Mouse (Mus musculus) neural tube, embryonic 11.5 days (tissue): ENCODE data around the gene Cdk8. TPM values are rescaled to one million over a fixed set of nuclear protein-coding genes. Genes with fewer than 3 reads are reported as not detected.
A peak's percentile ranks its signal among the peaks of the same experiment; 100 is the strongest.

Experiments
- ATAC-seq: fragments of 200-750 bp; cut with Nextera tagmentation; 2 replicates; pipeline ENCODE4 v1.8.0; 2017; ENCODE audit warnings: moderate number of reproducible peaks, mild to moderate bottlenecking, moderate TSS enrichment, moderate library complexity; ENCODE audit not compliant: insufficient read depth, low FRiP score, low TSS enrichment
- DNase-seq: peaks from one replicate; pipeline ENCODE4 v3.0.0-alpha.2; 2015; ENCODE audit warnings: low spot score
- H3K27ac ChIP-seq: fragments of 300-500 bp; sonication (generic); 2 replicates; pipeline ENCODE4 v1.5.1; 2014; ENCODE audit warnings: low read depth, mild to moderate bottlenecking, low read length
- H3K27me3 ChIP-seq: fragments of 300-500 bp; sonication (generic); 2 replicates; pipeline ENCODE4 v1.6.1; 2014; ENCODE audit warnings: mild to moderate bottlenecking, low read length, mixed read lengths; ENCODE audit not compliant: control insufficient read depth, insufficient read depth
- H3K36me3 ChIP-seq: fragments of 300-500 bp; sonication (generic); 2 replicates; pipeline ENCODE4 v1.6.1; 2014; ENCODE audit warnings: mild to moderate bottlenecking, low read length, moderate library complexity, mixed read lengths; ENCODE audit not compliant: control insufficient read depth, insufficient read depth
- H3K4me1 ChIP-seq: fragments of 300-500 bp; sonication (generic); 2 replicates; pipeline ENCODE4 v1.6.1; 2014; ENCODE audit warnings: low read length, mixed read lengths; ENCODE audit not compliant: control insufficient read depth, insufficient read depth
- H3K4me2 ChIP-seq: fragments of 300-500 bp; sonication (generic); 2 replicates; pipeline ENCODE4 v1.6.1; 2014; ENCODE audit warnings: low read depth, mild to moderate bottlenecking, moderate library complexity
- H3K4me3 ChIP-seq: fragments of 300-500 bp; sonication (generic); 2 replicates; pipeline ENCODE4 v1.5.1; 2014; ENCODE audit warnings: low read depth, low read length
- H3K9ac ChIP-seq: fragments of 300-500 bp; sonication (generic); 2 replicates; pipeline ENCODE4 v1.6.1; 2014; ENCODE audit warnings: mild to moderate bottlenecking, low read length
- H3K9me3 ChIP-seq: fragments of 300-500 bp; sonication (generic); 2 replicates; pipeline ENCODE4 v1.6.1; 2016; ENCODE audit warnings: low read length; ENCODE audit not compliant: control insufficient read depth
- WGBS: fragments of 180-500 bp; shearing (Covaris S2); extraction: QIAGEN DNeasy Blood & Tissue Kit; methylation state at CpG from one replicate; pipeline ENCODE4 v1.1.7; 2014; 5-methylcytosine and 5-hydroxymethylcytosine counted together
- polyA plus RNA-seq: library from polyadenylated mRNA; unstranded; fragments of >200 nt; fragmentation: Nextera tagmentation; extraction: Ambion mirVana; gene quantifications from 2 replicates; pipeline ENCODE4 v1.2.1, GENCODE M21; 2014

Cdk8 gene
- polyA plus RNA-seq, 1 experiment from 2014 or later, result 36.0 TPM

DNA sequence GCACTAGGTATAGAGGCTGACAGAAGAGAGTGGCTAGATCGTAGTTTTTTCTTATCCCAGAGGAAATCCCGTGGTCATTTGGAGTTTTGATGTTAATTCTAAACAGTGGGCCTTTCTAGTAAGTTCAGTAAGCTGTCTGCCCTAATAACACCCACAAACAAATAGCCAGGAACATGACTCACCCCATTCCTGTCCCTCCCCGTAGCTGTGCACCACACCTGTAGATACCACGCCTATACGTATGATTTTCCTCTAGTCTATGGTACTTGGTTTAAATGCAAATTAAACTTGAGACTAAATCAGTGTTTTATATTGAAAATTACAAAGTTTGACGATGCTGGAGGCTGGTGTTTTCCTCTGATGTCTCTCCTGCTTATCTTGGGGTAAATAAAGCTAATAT lies 83.5 kb downstream of the Cdk8 start:
- Histone ChIP-seq H3K4me3 (no peak overlapping the region), H3K36me3 (no peaks in the 10 kb centered on the region), H3K27ac (peak overlapping the region; percentile 36; the same call in 1 of the 2 replicates), H3K9ac (no peak overlapping the region), H3K27me3 (no peaks in the 10 kb centered on the region), H3K9me3 (no peaks in the 10 kb centered on the region), H3K4me1 (peaks cover 11% of the 10 kb centered on the region; the same call in 1 of the 2 replicates), H3K4me2 (no peak overlapping the region)
- ATAC-seq (no peak), DNase-seq (no peak)
- WGBS, result 92% methylated on average over 6 of the region's 6 CpGs

DNA sequence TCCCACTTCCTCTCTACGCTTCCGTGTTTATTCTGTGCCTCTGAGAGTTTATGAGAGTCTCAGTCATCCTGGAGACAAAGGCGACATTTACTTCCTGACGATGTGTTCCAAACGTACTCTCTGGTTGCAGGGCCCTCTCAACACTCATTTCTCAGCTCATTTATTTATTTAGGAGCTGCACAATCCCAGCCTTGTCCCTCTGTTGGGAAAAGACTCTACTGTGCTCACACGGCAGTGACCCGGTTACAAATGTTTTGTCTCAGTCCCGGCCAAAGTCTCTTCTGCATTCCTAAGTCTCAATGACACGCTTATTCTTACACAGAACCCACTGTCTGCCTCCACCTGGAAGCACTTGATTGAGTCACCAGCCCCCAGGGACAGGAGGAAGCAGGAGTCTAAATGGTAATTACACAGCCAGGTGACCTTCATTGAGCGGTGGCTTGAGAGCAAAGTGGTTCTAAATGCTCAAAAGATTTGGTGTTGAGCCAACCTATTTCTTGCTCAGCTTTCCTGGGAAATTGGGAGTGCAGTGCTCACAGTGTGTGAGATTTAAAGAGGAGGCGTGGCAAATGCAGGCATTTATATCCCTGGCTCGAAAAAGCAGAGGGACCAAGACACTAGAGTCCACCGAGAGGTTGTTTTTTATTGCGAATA lies 84.4 kb downstream of the Cdk8 start:
- Histone ChIP-seq H3K4me2 (no peak overlapping the region), H3K36me3 (no peaks in the 10 kb centered on the region), H3K27me3 (no peaks in the 10 kb centered on the region), H3K4me3 (no peak overlapping the region), H3K4me1 (peaks cover 11% of the 10 kb centered on the region; the same call in 1 of the 2 replicates), H3K9me3 (no peaks in the 10 kb centered on the region), H3K27ac (peak overlapping the region; percentile 36; the same call in 1 of the 2 replicates), H3K9ac (no peak overlapping the region)
- ATAC-seq (peak; percentile 29; the same call in 1 of the 2 replicates), DNase-seq (peak; percentile 47)
- 25% methylated on average over 14 of the region's 14 CpGs for WGBS

DNA sequence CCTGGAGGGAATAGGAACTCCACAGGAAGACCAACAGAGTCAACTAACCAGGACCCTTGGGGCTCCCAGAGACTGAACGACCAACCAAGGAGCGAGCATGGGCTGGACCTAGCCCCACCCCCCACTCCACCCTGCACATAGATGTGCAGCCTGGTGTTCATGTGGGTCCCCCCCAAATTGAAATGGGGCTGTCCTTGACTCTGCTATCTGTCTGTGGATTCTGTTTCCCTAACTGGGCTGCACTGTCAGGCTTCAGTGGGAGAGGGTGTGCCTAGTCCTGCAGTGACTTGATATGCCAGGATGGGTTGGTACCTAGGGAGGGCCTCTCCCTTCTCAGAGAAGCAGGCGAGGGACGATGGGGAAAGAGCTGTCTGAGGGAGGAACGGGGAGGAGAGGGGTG lies 85.3 kb downstream of the Cdk8 start:
- Histone ChIP-seq H3K4me3 (no peak overlapping the region), H3K4me1 (peaks cover 11% of the 10 kb centered on the region; the same call in 1 of the 2 replicates), H3K27me3 (no peaks in the 10 kb centered on the region), H3K36me3 (no peaks in the 10 kb centered on the region), H3K27ac (no peak overlapping the region), H3K9ac (no peak overlapping the region), H3K4me2 (no peak overlapping the region), H3K9me3 (no peaks in the 10 kb centered on the region)
- 81% methylated on average over 5 of the region's 5 CpGs for WGBS
- DNase-seq (no peak), ATAC-seq (no peak; the same call in 1 of the 2 replicates)

DNA sequence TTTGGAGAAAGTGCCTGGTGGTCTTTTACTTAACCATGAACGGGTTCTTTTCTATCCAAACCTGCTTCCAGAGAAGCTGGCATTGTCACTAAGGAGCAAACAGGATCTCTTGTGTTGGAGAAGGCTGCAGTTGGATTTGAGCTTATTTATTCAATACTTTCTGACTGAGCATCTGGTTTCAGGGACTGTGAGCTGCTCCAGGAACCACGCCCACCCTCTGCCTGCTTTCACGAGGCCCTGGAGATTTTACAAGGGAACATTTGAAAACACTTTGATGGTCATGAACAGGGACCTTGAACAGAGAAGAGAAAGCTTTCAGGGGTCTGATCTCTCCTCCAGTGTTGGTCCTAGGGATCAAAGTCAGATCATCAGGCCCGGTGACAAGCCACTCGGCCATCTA lies 87.0 kb downstream of the Cdk8 start:
- no peak for ATAC-seq
- Histone ChIP-seq H3K27me3 (no peaks in the 10 kb centered on the region), H3K4me2 (no peak overlapping the region), H3K4me1 (peaks cover 11% of the 10 kb centered on the region; the same call in 1 of the 2 replicates), H3K4me3 (no peak overlapping the region), H3K9me3 (no peaks in the 10 kb centered on the region), H3K36me3 (no peaks in the 10 kb centered on the region), H3K27ac (no peak overlapping the region), H3K9ac (no peak overlapping the region)
- 67% methylated on average over 5 of the region's 5 CpGs for WGBS
- no peak for DNase-seq

DNA sequence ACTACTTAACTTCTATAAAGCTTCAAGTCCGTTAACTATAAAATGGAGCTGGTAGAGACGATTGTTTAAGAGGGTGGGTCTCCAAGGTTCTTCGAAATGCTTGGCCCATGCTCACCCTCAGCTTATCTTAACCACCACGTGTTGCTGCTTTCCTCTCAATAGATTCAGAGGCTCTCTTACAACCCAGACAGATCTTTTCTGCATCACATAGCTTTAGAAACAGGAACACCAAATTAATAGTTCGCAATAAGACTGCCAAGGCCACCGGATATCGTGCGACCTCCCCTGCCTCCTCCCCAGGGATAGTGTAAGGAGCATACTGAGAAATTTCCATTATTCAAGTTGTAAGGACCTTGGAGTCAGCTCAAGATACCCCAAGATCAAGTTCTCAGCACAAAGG lies 87.4 kb downstream of the Cdk8 start:
- no peak for DNase-seq
- 91% methylated on average over 8 of the region's 8 CpGs for WGBS
- no peak overlapping the region for H3K27ac ChIP-seq

DNA sequence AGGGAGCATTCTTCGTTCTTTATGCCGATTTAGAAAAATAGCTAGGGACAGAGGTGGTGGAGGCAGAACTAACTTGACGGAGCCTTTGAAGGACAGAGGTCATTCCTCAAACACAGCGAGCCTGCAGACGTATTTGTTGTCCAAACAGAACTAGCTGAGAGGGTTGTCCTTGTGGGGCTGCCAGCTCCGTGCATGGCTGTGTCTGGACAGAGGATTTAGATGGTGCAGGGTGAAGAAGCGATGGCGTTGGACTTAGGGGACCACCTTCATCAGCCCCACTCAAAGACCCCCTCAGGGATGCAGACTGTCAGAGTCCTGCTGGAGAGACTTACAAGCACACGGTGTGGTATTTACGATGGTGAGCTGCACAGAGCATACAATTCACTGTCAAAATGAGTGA lies 97.9 kb downstream of the Cdk8 start:
- ATAC-seq, result no peak
- H3K36me3 ChIP-seq, result no peaks in the 10 kb centered on the region
- WGBS, result 60% methylated on average over 10 of the region's 10 CpGs

More for the DNA sequence above, 87.4 kb downstream of the Cdk8 start:
- H3K4me1 ChIP-seq, result peaks cover 11% of the 10 kb centered on the region; the same call in 1 of the 2 replicates
- H3K4me3 ChIP-seq, result no peak overlapping the region
- no peaks in the 10 kb centered on the region for H3K9me3 ChIP-seq
- no peaks in the 10 kb centered on the region for H3K27me3 ChIP-seq
- ATAC-seq, result no peak
- no peak overlapping the region for H3K9ac ChIP-seq
- no peaks in the 10 kb centered on the region for H3K36me3 ChIP-seq
- H3K4me2 ChIP-seq, result no peak overlapping the region

DNA sequence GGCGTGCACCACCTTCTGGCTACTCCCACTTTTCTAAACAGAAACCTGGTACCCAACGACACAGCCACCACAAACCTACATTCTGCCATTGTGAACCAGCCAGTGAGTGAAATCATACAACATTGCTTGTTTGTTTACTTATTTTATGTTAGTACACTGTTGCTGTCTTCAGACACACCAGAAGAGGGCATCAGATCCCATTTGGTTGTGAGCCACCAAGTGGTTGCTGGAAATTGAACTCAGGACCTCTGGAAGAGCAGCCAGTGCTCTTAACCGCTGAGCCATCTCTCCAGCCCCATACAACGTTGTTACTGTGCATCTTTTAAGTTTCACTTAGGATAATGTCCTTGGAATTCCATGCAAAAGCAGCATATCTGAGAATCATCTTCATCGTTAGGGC lies 98.5 kb downstream of the Cdk8 start:
- H3K4me1 ChIP-seq, result no peaks in the 10 kb centered on the region
- ATAC-seq (no peak), DNase-seq (no peak)
- H3K27me3 ChIP-seq, result no peaks in the 10 kb centered on the region
- 88% methylated on average over 5 of the region's 5 CpGs for WGBS
- no peak overlapping the region for H3K4me2 ChIP-seq
- H3K4me3 ChIP-seq, result no peak overlapping the region
- no peaks in the 10 kb centered on the region for H3K9me3 ChIP-seq
- no peak overlapping the region for H3K27ac ChIP-seq
- no peak overlapping the region for H3K9ac ChIP-seq
- no peaks in the 10 kb centered on the region for H3K36me3 ChIP-seq

More for the DNA sequence above, 97.9 kb downstream of the Cdk8 start:
- Histone ChIP-seq H3K4me1 (no peaks in the 10 kb centered on the region), H3K9me3 (no peaks in the 10 kb centered on the region), H3K27ac (no peak overlapping the region), H3K9ac (no peak overlapping the region), H3K4me3 (no peak overlapping the region), H3K4me2 (no peak overlapping the region), H3K27me3 (no peaks in the 10 kb centered on the region)
- no peak for DNase-seq

DNA sequence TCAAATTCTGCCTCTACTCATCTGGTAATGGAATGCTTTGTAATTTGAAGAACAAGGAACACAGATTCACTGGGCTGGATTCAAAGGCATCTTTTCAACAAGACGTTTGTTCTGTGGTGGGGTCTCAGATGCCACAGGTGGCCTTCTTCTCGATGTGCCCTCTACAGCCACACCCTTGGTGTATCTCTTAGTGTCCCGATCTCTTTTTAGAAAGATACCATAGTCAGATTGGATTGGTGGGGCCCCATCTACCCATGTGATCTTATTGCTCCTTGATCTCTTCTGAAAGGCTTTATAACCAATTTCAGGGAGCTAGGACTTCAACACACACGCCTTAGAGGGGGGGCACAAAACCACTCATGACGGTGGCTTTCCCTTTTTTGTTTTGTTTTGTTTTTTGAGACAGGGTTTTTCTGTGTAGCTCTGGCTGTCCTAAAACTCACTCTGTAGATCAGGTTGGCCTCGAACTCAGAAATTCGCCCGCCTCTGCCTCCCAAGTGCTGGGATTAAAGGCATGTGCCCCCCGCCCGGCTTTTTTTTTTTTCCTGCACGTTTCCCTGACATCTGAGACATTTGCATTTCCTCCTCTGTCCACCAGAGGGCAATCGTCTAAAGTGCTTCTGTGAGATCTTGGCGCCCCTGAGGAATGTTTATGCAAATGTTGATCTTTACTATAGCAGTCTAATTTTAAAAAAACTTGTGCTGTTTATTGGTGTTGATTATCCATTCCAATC lies 99.2 kb downstream of the Cdk8 start:
- Histone ChIP-seq H3K27me3 (no peaks in the 10 kb centered on the region), H3K9me3 (no peaks in the 10 kb centered on the region), H3K4me3 (no peak overlapping the region), H3K27ac (no peak overlapping the region), H3K4me1 (no peaks in the 10 kb centered on the region), H3K9ac (no peak overlapping the region), H3K36me3 (no peaks in the 10 kb centered on the region), H3K4me2 (no peak overlapping the region)
- ATAC-seq, result no peak
- WGBS, result 49% methylated on average over 13 of the region's 13 CpGs
- peak; percentile 56 for DNase-seq

DNA sequence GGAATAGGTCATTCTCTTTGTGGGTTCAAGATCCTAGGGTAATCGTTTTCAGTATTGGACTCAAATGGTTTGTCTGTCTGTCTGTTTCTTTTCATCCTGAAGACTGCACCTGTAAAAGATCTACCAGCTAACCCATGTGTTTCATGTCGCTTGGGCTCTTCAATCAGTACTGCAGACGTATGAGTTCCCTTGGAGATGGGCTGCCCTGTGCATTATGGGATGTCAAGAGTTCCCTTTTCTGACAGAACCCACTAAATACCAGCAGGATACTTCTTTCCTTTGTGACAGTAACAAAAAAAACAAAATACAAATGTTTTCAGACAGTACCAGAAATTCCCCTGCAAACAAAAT lies 99.7 kb downstream of the Cdk8 start:
- Histone ChIP-seq H3K4me2 (no peak overlapping the region), H3K27me3 (no peaks in the 10 kb centered on the region), H3K9me3 (no peaks in the 10 kb centered on the region), H3K4me1 (no peaks in the 10 kb centered on the region), H3K9ac (no peak overlapping the region), H3K36me3 (no peaks in the 10 kb centered on the region), H3K4me3 (no peak overlapping the region), H3K27ac (no peak overlapping the region)
- no peak for DNase-seq
- ATAC-seq, result no peak
- WGBS, result 42% methylated on average over 3 of the region's 3 CpGs
